Mouse (Mus musculus) stomach, embryonic 16.5 days (tissue): ENCODE data around the gene Ilkap. TPM values are rescaled to one million over a fixed set of nuclear protein-coding genes. Genes with fewer than 3 reads are reported as not detected.

ENCODE experiments used
- ATAC-seq: fragments of 200-750 bp; cut with Nextera tagmentation; 2 replicates; pipeline ENCODE4 v1.8.0; 2017; ENCODE audit warnings: moderate number of reproducible peaks, moderate TSS enrichment; ENCODE audit not compliant: insufficient read depth, low FRiP score
- H3K27ac ChIP-seq: fragments of 300-500 bp; sonication (generic); 2 replicates; pipeline ENCODE4 v1.5.1; 2014; ENCODE audit warnings: low read length
- H3K27me3 ChIP-seq: fragments of 300-500 bp; sonication (generic); 2 replicates; pipeline ENCODE4 v1.6.1; 2014; ENCODE audit warnings: low read length, control low read depth, mixed read lengths; ENCODE audit not compliant: control insufficient read depth, insufficient read depth
- H3K36me3 ChIP-seq: fragments of 300-500 bp; sonication (generic); 2 replicates; pipeline ENCODE4 v1.6.1; 2014; ENCODE audit warnings: low read length; ENCODE audit not compliant: control insufficient read depth, insufficient read depth
- H3K4me1 ChIP-seq: fragments of 300-500 bp; sonication (generic); 2 replicates; pipeline ENCODE4 v1.6.1; 2014; ENCODE audit warnings: low read length, control low read depth, mixed read lengths; ENCODE audit not compliant: control insufficient read depth, insufficient read depth
- H3K4me2 ChIP-seq: fragments of 300-500 bp; sonication (generic); 2 replicates; pipeline ENCODE4 v1.6.1; 2014; ENCODE audit warnings: low read depth, low read length, mixed read lengths
- H3K4me3 ChIP-seq: fragments of 300-500 bp; sonication (generic); replicated peaks from 2 replicates; pipeline ENCODE4 v1.5.1; 2014; ENCODE audit warnings: mild to moderate bottlenecking, low read length
- H3K9ac ChIP-seq: fragments of 300-500 bp; sonication (generic); 2 replicates; pipeline ENCODE4 v1.6.1; 2014; ENCODE audit warnings: low read length
- H3K9me3 ChIP-seq: fragments of 300-500 bp; sonication (generic); replicated peaks from 2 replicates; pipeline ENCODE4 v1.6.1; 2016; ENCODE audit warnings: low read length, control low read depth; ENCODE audit not compliant: control insufficient read depth
- WGBS: fragments of 180-500 bp; shearing (Covaris S2); extraction: QIAGEN DNeasy Blood & Tissue Kit; methylation state at CpG from one replicate; pipeline ENCODE4 v1.1.7; 2014; 5-methylcytosine and 5-hydroxymethylcytosine counted together
- polyA plus RNA-seq: library from polyadenylated mRNA; unstranded; fragments of >200 nt; fragmentation: Nextera tagmentation; extraction: Ambion mirVana; gene quantifications from 2 replicates; pipeline ENCODE4 v1.2.1, GENCODE M21; 2015

The Ilkap gene
- polyA plus RNA-seq, 1 experiment from 2014 or later: 113 TPM

- Histone ChIP-seq H3K9me3 (no peaks in the 10 kb centered on the region), H3K27me3 (no peaks in the 10 kb centered on the region), H3K9ac (no peak overlapping the region), H3K4me3 (no peak overlapping the region), H3K4me1 (peaks cover 5% of the 10 kb centered on the region), H3K4me2 (no peak overlapping the region), H3K36me3 (no peaks in the 10 kb centered on the region; the same call in 1 of the 2 replicates), H3K27ac (no peak overlapping the region)
- no peak for ATAC-seq
- 68% methylated on average over 10 of the region's 10 CpGs for WGBS
Observed at GRCm38 (mm10) chr1:91419862-91420600, 21.4 kb upstream of the Ilkap start.

GRCm38 (mm10) chr1:91417991-91418390 is 19.4 kb upstream of the Ilkap start:
- Histone ChIP-seq H3K9me3 (no peaks in the 10 kb centered on the region), H3K4me3 (no peak overlapping the region), H3K9ac (no peak overlapping the region), H3K36me3 (no peaks in the 10 kb centered on the region), H3K27ac (no peak overlapping the region), H3K4me1 (peaks cover 18% of the 10 kb centered on the region), H3K27me3 (no peaks in the 10 kb centered on the region), H3K4me2 (no peak overlapping the region)
- 65% methylated on average over 1 of the region's 1 CpGs for WGBS
- ATAC-seq: no peak

- 78% methylated on average over 5 of the region's 5 CpGs for WGBS
- H3K9ac ChIP-seq: peak overlapping the region; percentile 68; the same call in 1 of the 2 replicates
- H3K4me2 ChIP-seq: no peak overlapping the region
- no peak overlapping the region for H3K4me3 ChIP-seq
- no peaks in the 10 kb centered on the region for H3K36me3 ChIP-seq
- no peaks in the 10 kb centered on the region for H3K9me3 ChIP-seq
- H3K27ac ChIP-seq: peak overlapping the region; percentile 83
- no peaks in the 10 kb centered on the region for H3K27me3 ChIP-seq
- peaks cover 26% of the 10 kb centered on the region for H3K4me1 ChIP-seq
- no peak for ATAC-seq
Observed at GRCm38 (mm10) chr1:91415311-91415710, 16.7 kb upstream of the Ilkap start.

- no peak overlapping the region for H3K4me3 ChIP-seq
- H3K4me1 ChIP-seq: peaks cover 26% of the 10 kb centered on the region
- H3K9me3 ChIP-seq: no peaks in the 10 kb centered on the region
- peak overlapping the region; percentile 98; the same call in 1 of the 2 replicates for H3K4me2 ChIP-seq
- H3K27ac ChIP-seq: peak overlapping the region; percentile 83
- ATAC-seq: no peak
- 66% methylated on average over 4 of the region's 4 CpGs for WGBS
- H3K27me3 ChIP-seq: no peaks in the 10 kb centered on the region
- H3K36me3 ChIP-seq: no peaks in the 10 kb centered on the region
- H3K9ac ChIP-seq: peak overlapping the region; percentile 68; the same call in 1 of the 2 replicates
Observed at GRCm38 (mm10) chr1:91414903-91415302, 16.3 kb upstream of the Ilkap start.

- 2% methylated on average over 39 of the region's 39 CpGs for WGBS
Observed at GRCm38 (mm10) chr1:91413898-91414594, 15.4 kb upstream of the Ilkap start, which contains the start of gene Hes6. Hes6 (minus strand) TSS chr1:91414038.

GRCm38 (mm10) chr1:91413536-91413897 is 14.9 kb upstream of the Ilkap start:
- no peak for ATAC-seq
- H3K9me3 ChIP-seq: no peaks in the 10 kb centered on the region
- H3K9ac ChIP-seq: peak overlapping the region; percentile 68
- WGBS: 0% methylated on average over 14 of the region's 14 CpGs
- H3K4me1 ChIP-seq: peaks cover 26% of the 10 kb centered on the region
- H3K36me3 ChIP-seq: no peaks in the 10 kb centered on the region
- no peaks in the 10 kb centered on the region for H3K27me3 ChIP-seq
- H3K4me2 ChIP-seq: peak overlapping the region; percentile 98
- H3K27ac ChIP-seq: peak overlapping the region; percentile 83
- H3K4me3 ChIP-seq: peak overlapping the region; percentile 93

More at GRCm38 (mm10) chr1:91413898-91414594, 15.4 kb upstream of the Ilkap start, which contains the start of gene Hes6:
- no peaks in the 10 kb centered on the region for H3K27me3 ChIP-seq
- H3K4me1 ChIP-seq: peaks cover 26% of the 10 kb centered on the region
- H3K36me3 ChIP-seq: no peaks in the 10 kb centered on the region
- H3K9ac ChIP-seq: peak within 1 kb of the TSS; percentile 95
- peak within 1 kb of the TSS; percentile 98 for H3K4me2 ChIP-seq
- H3K9me3 ChIP-seq: no peaks in the 10 kb centered on the region
- H3K27ac ChIP-seq: peak within 1 kb of the TSS; percentile 85
- H3K4me3 ChIP-seq: peak within 1 kb of the TSS; percentile 93
- peak; percentile 54 for ATAC-seq

GRCm38 (mm10) chr1:91413030-91413506 is 14.5 kb upstream of the Ilkap start:
- Histone ChIP-seq H3K4me1 (peaks cover 26% of the 10 kb centered on the region), H3K27me3 (no peaks in the 10 kb centered on the region), H3K9ac (peak overlapping the region; percentile 95), H3K4me3 (peak overlapping the region; percentile 93), H3K27ac (peak overlapping the region; percentile 85), H3K36me3 (no peaks in the 10 kb centered on the region), H3K9me3 (no peaks in the 10 kb centered on the region), H3K4me2 (peak overlapping the region; percentile 98)
- under 1% methylated on average over 34 of the region's 34 CpGs for WGBS
- ATAC-seq: peak; percentile 93

GRCm38 (mm10) chr1:91412286-91413029 is 13.8 kb upstream of the Ilkap start:
- H3K4me3 ChIP-seq: peak overlapping the region; percentile 93
- H3K4me2 ChIP-seq: peak overlapping the region; percentile 98
- peak overlapping the region; percentile 85 for H3K27ac ChIP-seq
- H3K27me3 ChIP-seq: no peaks in the 10 kb centered on the region; the same call in 1 of the 2 replicates
- ATAC-seq: peak; percentile 30
- 4% methylated on average over 60 of the region's 65 CpGs for WGBS
- no peaks in the 10 kb centered on the region for H3K36me3 ChIP-seq
- peaks cover 26% of the 10 kb centered on the region for H3K4me1 ChIP-seq
- H3K9ac ChIP-seq: peak overlapping the region; percentile 95
- no peaks in the 10 kb centered on the region for H3K9me3 ChIP-seq
